Mouse (Mus musculus): ENCODE measurements around the gene Spn. TPM values are rescaled to one million over a fixed set of nuclear protein-coding genes. Genes with fewer than 3 reads are reported as not detected.
A peak's percentile ranks its signal among the peaks of the same experiment; 100 is the strongest.

Spn gene
- total and polyA plus RNA-seq, 2 experiments from 2014 or later, result 0.16 TPM; not detected in 1

- H3K27me3 ChIP-seq (ENCODE audit: insufficient read depth, low read length), result no peaks in the 10 kb centered on the region
Observed at GRCm38 (mm10) chr7:127105551-127105950, 32.1 kb downstream of the Spn start.

GRCm38 (mm10) chr7:127104560-127105332 lies 32.9 kb downstream of the Spn start:
- peak overlapping the region; percentile 3; the same call in 1 of the 2 replicates for H3K4me3 ChIP-seq (ENCODE audit: low read depth, low read length)
- H3K9ac ChIP-seq (replicated peaks; ENCODE audit: low read length, poor library complexity, severe bottlenecking), result 0 out of 2 replicates have a peak overlapping the region, but pooled peaks have one; percentile 14
- no peaks in the 10 kb centered on the region for H3K4me1 ChIP-seq (ENCODE audit: insufficient read depth, low read length)
- H3K9me3 ChIP-seq (ENCODE audit: low read length), result no peaks in the 10 kb centered on the region
- peak overlapping the region; percentile 33 for H3K4me2 ChIP-seq (ENCODE audit: low read depth, low read length, poor library complexity, severe bottlenecking)
- H3K36me3 ChIP-seq (ENCODE audit: insufficient read depth, low read length), result no peaks in the 10 kb centered on the region
- H3K27ac ChIP-seq (ENCODE audit: low read depth, low read length), result peak overlapping the region; percentile 62; the same call in 1 of the 2 replicates
- 15% methylated on average over 17 of the region's 17 CpGs for WGBS
- ATAC-seq (ENCODE audit: low FRiP score), result peak; percentile 67
- peak; percentile 92 for DNase-seq (ENCODE audit: low spot score)
- H3K27me3 ChIP-seq (ENCODE audit: insufficient read depth, low read length), result no peaks in the 10 kb centered on the region
- peak; percentile 93 for TF ChIP-seq CTCF (IDR thresholded peaks at IDR 0.05)

More at GRCm38 (mm10) chr7:127105551-127105950, 32.1 kb downstream of the Spn start:
- DNase-seq (ENCODE audit: low spot score), result no peak
- no peak overlapping the region for H3K9ac ChIP-seq (replicated peaks; ENCODE audit: low read length, poor library complexity, severe bottlenecking)
- no peak for ATAC-seq (ENCODE audit: low FRiP score)
- H3K4me2 ChIP-seq (ENCODE audit: low read depth, low read length, poor library complexity, severe bottlenecking), result no peak overlapping the region
- H3K9me3 ChIP-seq (ENCODE audit: low read length), result no peaks in the 10 kb centered on the region
- no peak overlapping the region for H3K4me3 ChIP-seq (ENCODE audit: low read depth, low read length)
- no peaks in the 10 kb centered on the region for H3K4me1 ChIP-seq (ENCODE audit: insufficient read depth, low read length)
- H3K36me3 ChIP-seq (ENCODE audit: insufficient read depth, low read length), result no peaks in the 10 kb centered on the region
- TF ChIP-seq CTCF (IDR thresholded peaks at IDR 0.05), result no peak
- no peak overlapping the region for H3K27ac ChIP-seq (ENCODE audit: low read depth, low read length)
- 76% methylated on average over 7 of the region's 7 CpGs for WGBS

DNA sequence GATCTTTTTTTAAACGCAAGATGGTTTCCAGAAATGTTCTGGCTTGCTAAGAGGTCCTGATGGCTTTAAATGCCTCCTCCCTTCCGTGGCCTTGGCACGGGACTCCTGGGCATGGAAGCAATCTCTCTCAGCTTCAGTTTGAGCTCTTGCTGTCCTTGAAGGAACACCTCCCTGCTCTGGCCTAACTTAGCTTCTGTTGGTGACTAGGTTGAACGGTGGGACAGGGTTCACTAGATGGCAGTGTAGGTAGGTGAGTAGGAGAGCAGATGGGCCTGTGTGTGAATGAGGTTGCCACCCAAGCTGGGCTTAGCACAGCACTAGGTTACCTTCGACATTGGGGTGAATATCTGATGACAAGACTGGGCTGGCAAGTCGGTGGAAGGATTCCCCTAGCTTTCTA lies 33.7 kb downstream of the Spn start:
- Histone ChIP-seq H3K9me3 (ENCODE audit: low read length) (no peaks in the 10 kb centered on the region), H3K27me3 (ENCODE audit: insufficient read depth, low read length) (no peaks in the 10 kb centered on the region), H3K36me3 (ENCODE audit: insufficient read depth, low read length) (no peaks in the 10 kb centered on the region), H3K27ac (ENCODE audit: low read depth, low read length) (peak overlapping the region; percentile 62), H3K4me3 (ENCODE audit: low read depth, low read length) (no peak overlapping the region), H3K4me2 (ENCODE audit: low read depth, low read length, poor library complexity, severe bottlenecking) (no peak overlapping the region), H3K9ac (replicated peaks; ENCODE audit: low read length, poor library complexity, severe bottlenecking) (no peak overlapping the region), H3K4me1 (ENCODE audit: insufficient read depth, low read length) (no peaks in the 10 kb centered on the region)
- no peak for ATAC-seq (ENCODE audit: low FRiP score)
- DNase-seq (ENCODE audit: low spot score), result no peak
- TF ChIP-seq CTCF (IDR thresholded peaks at IDR 0.05), result peak; percentile 34; the same call in 1 of the 2 replicates
- WGBS, result 70% methylated on average over 6 of the region's 6 CpGs

DNA sequence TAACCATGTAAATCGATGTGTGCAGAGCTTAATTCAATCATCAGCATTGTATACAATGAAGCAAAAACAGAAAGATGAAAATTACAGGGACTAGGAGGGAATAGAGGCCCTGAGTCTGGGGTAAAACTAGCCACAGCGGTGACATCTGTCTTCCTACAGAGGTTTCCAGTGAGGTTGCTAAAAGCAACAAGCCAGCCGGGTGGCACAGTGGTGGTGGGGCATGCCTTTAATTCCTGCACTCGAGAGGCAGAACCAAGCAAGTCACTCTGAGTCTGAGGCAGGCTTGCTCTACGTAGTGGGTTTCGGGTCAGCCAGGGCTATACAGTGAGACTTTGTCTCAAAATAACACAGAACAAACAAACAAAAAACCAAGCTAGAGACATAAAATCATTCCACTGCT lies 35.5 kb downstream of the Spn start:
- no peak overlapping the region for H3K27ac ChIP-seq (ENCODE audit: low read depth, low read length)
- no peak overlapping the region for H3K4me3 ChIP-seq (ENCODE audit: low read depth, low read length)
- no peak for DNase-seq (ENCODE audit: low spot score)
- no peak for ATAC-seq (ENCODE audit: low FRiP score)
- H3K9ac ChIP-seq (replicated peaks; ENCODE audit: low read length, poor library complexity, severe bottlenecking), result no peak overlapping the region
- H3K9me3 ChIP-seq (ENCODE audit: low read length), result no peaks in the 10 kb centered on the region
- no peaks in the 10 kb centered on the region for H3K4me1 ChIP-seq (ENCODE audit: insufficient read depth, low read length)
- no peaks in the 10 kb centered on the region for H3K27me3 ChIP-seq (ENCODE audit: insufficient read depth, low read length)
- H3K36me3 ChIP-seq (ENCODE audit: insufficient read depth, low read length), result no peaks in the 10 kb centered on the region
- no peak for TF ChIP-seq CTCF (IDR thresholded peaks at IDR 0.05)
- WGBS, result 76% methylated on average over 6 of the region's 6 CpGs
- H3K4me2 ChIP-seq (ENCODE audit: low read depth, low read length, poor library complexity, severe bottlenecking), result no peak overlapping the region

DNA sequence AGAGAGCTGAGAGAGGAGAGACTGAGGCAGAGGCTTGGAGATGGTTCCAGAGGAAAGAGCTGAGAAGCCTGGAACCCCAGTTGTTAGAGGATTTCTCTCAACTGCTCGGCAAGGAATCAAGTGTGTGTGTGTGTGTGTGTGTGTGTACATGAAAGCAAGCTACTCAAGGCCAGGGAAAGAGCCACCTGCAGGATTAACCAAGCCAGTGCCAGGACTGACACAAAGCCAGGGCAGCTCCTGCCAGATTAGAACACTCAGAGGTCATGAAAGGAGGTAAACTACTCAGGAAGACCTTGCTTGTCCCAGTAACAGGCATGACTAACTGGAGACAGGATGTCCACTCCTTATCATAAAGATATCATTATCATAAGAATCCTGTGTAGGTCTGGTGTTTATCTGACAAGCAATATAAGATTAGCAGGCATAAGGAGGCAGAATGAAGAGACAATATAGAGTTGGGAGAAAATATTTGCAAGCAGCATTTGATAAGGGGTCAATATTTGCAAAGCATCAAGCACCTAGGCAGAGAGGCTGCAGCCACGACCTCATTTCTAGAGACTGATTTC lies 36.1 kb downstream of the Spn start:
- Histone ChIP-seq H3K9me3 (ENCODE audit: low read length) (no peaks in the 10 kb centered on the region), H3K4me2 (ENCODE audit: low read depth, low read length, poor library complexity, severe bottlenecking) (no peak overlapping the region), H3K27me3 (ENCODE audit: insufficient read depth, low read length) (no peaks in the 10 kb centered on the region), H3K36me3 (ENCODE audit: insufficient read depth, low read length) (no peaks in the 10 kb centered on the region), H3K4me1 (ENCODE audit: insufficient read depth, low read length) (no peaks in the 10 kb centered on the region), H3K9ac (replicated peaks; ENCODE audit: low read length, poor library complexity, severe bottlenecking) (no peak overlapping the region), H3K4me3 (ENCODE audit: low read depth, low read length) (no peak overlapping the region), H3K27ac (ENCODE audit: low read depth, low read length) (no peak overlapping the region)
- 42% methylated on average over 2 of the region's 2 CpGs for WGBS
- no peak for ATAC-seq (ENCODE audit: low FRiP score)
- DNase-seq (ENCODE audit: low spot score), result no peak
- 0 out of 2 replicates have a peak, but pooled peaks have one; percentile 5 for TF ChIP-seq CTCF (IDR thresholded peaks at IDR 0.05)

GRCm38 (mm10) chr7:127099528-127099927 lies 38.1 kb downstream of the Spn start:
- no peak overlapping the region for H3K9ac ChIP-seq (replicated peaks; ENCODE audit: low read length, poor library complexity, severe bottlenecking)
- H3K27ac ChIP-seq (ENCODE audit: low read depth, low read length), result no peak overlapping the region
- no peak overlapping the region for H3K4me2 ChIP-seq (ENCODE audit: low read depth, low read length, poor library complexity, severe bottlenecking)
- H3K9me3 ChIP-seq (ENCODE audit: low read length), result no peaks in the 10 kb centered on the region
- no peak for TF ChIP-seq CTCF (IDR thresholded peaks at IDR 0.05)
- ATAC-seq (ENCODE audit: low FRiP score) (no peak), DNase-seq (ENCODE audit: low spot score) (no peak)
- H3K4me3 ChIP-seq (ENCODE audit: low read depth, low read length), result no peak overlapping the region
- H3K27me3 ChIP-seq (ENCODE audit: insufficient read depth, low read length), result no peaks in the 10 kb centered on the region
- H3K4me1 ChIP-seq (ENCODE audit: insufficient read depth, low read length), result no peaks in the 10 kb centered on the region
- no peaks in the 10 kb centered on the region for H3K36me3 ChIP-seq (ENCODE audit: insufficient read depth, low read length)
- WGBS, result 86% methylated on average over 4 of the region's 4 CpGs

Measured in midbrain, postnatal 0 days (tissue).